Mouse (Mus musculus) stomach, postnatal 0 days (tissue): ENCODE results near the gene Add2. TPM values are rescaled to one million over a fixed set of nuclear protein-coding genes. Genes with fewer than 3 reads are reported as not detected.

Experiments used
- ATAC-seq: fragments of 200-750 bp; cut with Nextera tagmentation; 2 replicates; pipeline ENCODE4 v1.8.0; 2017; ENCODE audit not compliant: low FRiP score, low TSS enrichment
- DNase-seq: peaks from one replicate; pipeline ENCODE4 v3.0.0-alpha.2; 2016; ENCODE audit warnings: low spot score
- H3K27ac ChIP-seq: fragments of 300-500 bp; sonication (generic); replicated peaks from 2 replicates; pipeline ENCODE4 v1.5.1; 2014; ENCODE audit warnings: mild to moderate bottlenecking, control low read depth
- H3K27me3 ChIP-seq: fragments of 300-500 bp; sonication (generic); 2 replicates; pipeline ENCODE4 v1.6.1; 2014; ENCODE audit warnings: low read length; ENCODE audit not compliant: control insufficient read depth, insufficient read depth
- H3K36me3 ChIP-seq: fragments of 300-500 bp; sonication (generic); 2 replicates; pipeline ENCODE4 v1.6.1; 2014; ENCODE audit warnings: low read length, mixed read lengths; ENCODE audit not compliant: control insufficient read depth, insufficient read depth
- H3K4me1 ChIP-seq: fragments of 300-500 bp; sonication (generic); replicated peaks from 2 replicates; pipeline ENCODE4 v1.6.1; 2014; ENCODE audit warnings: antibody characterized with exemption; ENCODE audit not compliant: control insufficient read depth, insufficient read depth
- H3K4me2 ChIP-seq: fragments of 300-500 bp; sonication (generic); replicated peaks from 2 replicates; pipeline ENCODE4 v1.6.1; 2014; ENCODE audit warnings: low read depth, mild to moderate bottlenecking, control low read depth, moderate library complexity
- H3K4me3 ChIP-seq: fragments of 300-500 bp; sonication (generic); 2 replicates; pipeline ENCODE4 v1.5.1; 2014; ENCODE audit warnings: low read depth, low read length, control low read depth
- H3K9ac ChIP-seq: fragments of 300-500 bp; sonication (generic); 2 replicates; pipeline ENCODE4 v1.6.1; 2014; ENCODE audit warnings: mild to moderate bottlenecking, low read length, control low read depth, mixed read lengths
- H3K9me3 ChIP-seq: fragments of 300-500 bp; sonication (generic); 2 replicates; pipeline ENCODE4 v1.6.1; 2016; ENCODE audit warnings: low read length; ENCODE audit not compliant: control insufficient read depth
- CTCF ChIP-seq: IDR thresholded peaks from 2 replicates; pipeline ENCODE4 v1.5.1; 2016; ENCODE audit warnings: antibody characterized with exemption, low read depth, mild to moderate bottlenecking, moderate library complexity
- EP300 ChIP-seq: optimal IDR thresholded peaks from 2 replicates; pipeline ENCODE3; 2016; ENCODE audit warnings: antibody characterized with exemption
- WGBS: fragments of 180-500 bp; shearing (Covaris S2); extraction: QIAGEN DNeasy Blood & Tissue Kit; methylation state at CpG from one replicate; pipeline ENCODE4 v1.1.7; 2014; 5-methylcytosine and 5-hydroxymethylcytosine counted together
- polyA plus RNA-seq: library from polyadenylated mRNA; unstranded; fragments of >200 nt; fragmentation: Nextera tagmentation; extraction: Ambion mirVana; gene quantifications from 2 replicates; pipeline ENCODE4 v1.2.1, GENCODE M21; 2015

Add2 gene
- polyA plus RNA-seq, 1 experiment from 2014 or later = 2.1 TPM

DNA sequence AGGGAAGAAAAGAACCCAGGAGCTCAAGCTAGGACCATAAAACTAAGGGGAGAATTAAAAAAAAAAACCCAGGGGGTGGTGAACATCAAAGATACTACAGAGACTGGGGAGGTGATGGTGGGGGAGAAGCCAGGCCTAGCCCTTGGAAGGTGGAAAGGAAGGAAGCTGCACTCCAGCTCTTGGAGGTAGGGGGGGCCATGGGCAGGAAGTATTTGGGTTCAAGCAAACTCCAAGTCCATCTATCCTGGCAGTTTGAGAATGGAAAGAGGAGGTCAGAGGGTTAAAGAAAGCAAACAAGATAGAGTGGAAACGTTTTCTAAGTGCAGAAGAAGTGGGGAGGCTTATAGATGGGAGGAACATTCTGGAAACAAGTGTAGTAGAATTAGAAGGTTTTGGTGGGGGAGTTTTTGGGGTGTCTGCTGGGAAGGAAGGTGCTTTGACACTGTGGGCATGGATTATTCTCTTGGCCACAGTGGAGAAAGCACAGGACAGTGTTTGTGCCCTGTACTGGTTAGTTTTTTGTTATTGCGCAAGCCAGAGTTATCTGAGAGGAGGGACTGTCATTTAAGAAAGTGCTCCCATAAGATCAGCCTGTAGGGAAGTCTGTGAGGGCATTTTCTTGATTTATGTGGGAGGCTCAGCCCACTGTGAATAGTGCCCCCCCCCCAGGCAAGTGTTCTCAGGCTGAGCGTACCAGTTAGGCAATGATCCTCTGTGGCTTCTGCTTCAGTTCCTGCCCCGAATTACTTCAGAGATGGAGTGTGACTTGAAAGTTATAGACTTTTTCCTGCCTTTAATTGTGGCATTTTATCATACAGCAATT, 8.9 kb upstream of the Add2 start:
- Histone ChIP-seq H3K4me1 (no peaks in the 10 kb centered on the region), H3K4me2 (no peak overlapping the region), H3K9ac (no peak overlapping the region), H3K4me3 (no peak overlapping the region), H3K9me3 (no peaks in the 10 kb centered on the region), H3K36me3 (no peaks in the 10 kb centered on the region), H3K27ac (no peak overlapping the region), H3K27me3 (no peaks in the 10 kb centered on the region)
- DNase-seq = no peak
- no peak for ATAC-seq
- WGBS = 50% methylated on average over 4 of the region's 4 CpGs
- TF ChIP-seq CTCF (no peak), EP300 (no peak)

DNA sequence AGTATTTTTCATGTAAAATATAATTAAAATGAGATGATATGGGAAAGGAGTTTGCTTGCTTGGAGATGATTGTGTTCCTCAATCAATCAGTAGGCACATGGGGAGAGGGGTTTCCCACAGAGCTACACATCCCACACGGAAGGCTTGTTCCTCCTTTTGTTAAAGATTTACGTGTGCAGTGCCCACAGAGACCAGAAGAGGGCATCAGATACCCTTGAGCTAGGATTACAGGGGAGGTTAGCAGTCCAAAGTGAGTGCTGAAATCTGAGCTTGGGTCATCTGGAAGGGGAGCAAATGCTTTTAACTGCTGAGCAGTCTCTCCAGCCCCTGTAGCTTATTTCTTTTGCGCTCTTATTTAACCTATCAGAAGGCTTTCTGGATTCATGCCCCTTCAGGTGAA, 7.5 kb upstream of the Add2 start:
- Histone ChIP-seq H3K9me3 (no peaks in the 10 kb centered on the region), H3K27ac (no peak overlapping the region), H3K27me3 (no peaks in the 10 kb centered on the region), H3K9ac (no peak overlapping the region), H3K36me3 (no peaks in the 10 kb centered on the region), H3K4me3 (no peak overlapping the region), H3K4me2 (no peak overlapping the region), H3K4me1 (no peaks in the 10 kb centered on the region)
- TF ChIP-seq CTCF (peak; percentile 73), EP300 (no peak)
- DNase-seq (peak; percentile 35), ATAC-seq (no peak)
- WGBS = 42% methylated on average over 3 of the region's 3 CpGs

- Histone ChIP-seq H3K9ac (no peak overlapping the region), H3K9me3 (no peaks in the 10 kb centered on the region), H3K4me3 (no peak overlapping the region), H3K4me1 (0 out of 2 replicates have a peak, but pooled peaks cover 3% of the 10 kb centered on the region), H3K27ac (no peak overlapping the region), H3K4me2 (no peak overlapping the region), H3K27me3 (peaks cover 8% of the 10 kb centered on the region; the same call in 1 of the 2 replicates), H3K36me3 (no peaks in the 10 kb centered on the region)
- ATAC-seq = no peak
- DNase-seq = no peak
- no peak for TF ChIP-seq EP300
- no peak for TF ChIP-seq CTCF
- 75% methylated on average over 8 of the region's 8 CpGs for WGBS
Observed at GRCm38 (mm10) chr6:86026632-86027292, 1.7 kb upstream of the Add2 start.

GRCm38 (mm10) chr6:86028150-86028549, 331 bp upstream of the Add2 start:
- H3K27ac ChIP-seq = no peak overlapping the region
- 0 out of 2 replicates have a peak, but pooled peaks cover 3% of the 10 kb centered on the region for H3K4me1 ChIP-seq
- no peaks in the 10 kb centered on the region for H3K9me3 ChIP-seq
- peaks cover 8% of the 10 kb centered on the region; the same call in 1 of the 2 replicates for H3K27me3 ChIP-seq
- ATAC-seq (no peak), DNase-seq (no peak)
- no peak overlapping the region for H3K9ac ChIP-seq
- peak overlapping the region; percentile 68 for H3K4me2 ChIP-seq
- H3K4me3 ChIP-seq = no peak overlapping the region; the same call in 1 of the 2 replicates
- no peak for TF ChIP-seq EP300
- TF ChIP-seq CTCF = no peak
- 70% methylated on average over 2 of the region's 2 CpGs for WGBS
- no peaks in the 10 kb centered on the region for H3K36me3 ChIP-seq

GRCm38 (mm10) chr6:86029323-86029713, 837 bp downstream of the Add2 start:
- no peak; the same call in 1 of the 2 replicates for ATAC-seq
- Histone ChIP-seq H3K27ac (no peak overlapping the region), H3K4me1 (0 out of 2 replicates have a peak, but pooled peaks cover 3% of the 10 kb centered on the region), H3K27me3 (peaks cover 8% of the 10 kb centered on the region; the same call in 1 of the 2 replicates), H3K36me3 (no peaks in the 10 kb centered on the region), H3K4me3 (peak overlapping the region; percentile 40), H3K9ac (no peak overlapping the region), H3K4me2 (peak overlapping the region; percentile 68), H3K9me3 (no peaks in the 10 kb centered on the region)
- no peak for DNase-seq
- TF ChIP-seq EP300 (no peak), CTCF (no peak)
- WGBS = 21% methylated on average over 6 of the region's 6 CpGs
